Mouse (Mus musculus): ENCODE data around the gene Dlx3. TPM values are rescaled to one million over a fixed set of nuclear protein-coding genes. Genes with fewer than 3 reads are reported as not detected.
A peak's percentile ranks its signal among the peaks of the same experiment; 100 is the strongest.

Dlx3 gene
- polyA plus RNA-seq (2015; fragmentation: Nextera tagmentation; extraction: Ambion mirVana), result 0.31 and 0.77 TPM in 2 replicates

DNA sequence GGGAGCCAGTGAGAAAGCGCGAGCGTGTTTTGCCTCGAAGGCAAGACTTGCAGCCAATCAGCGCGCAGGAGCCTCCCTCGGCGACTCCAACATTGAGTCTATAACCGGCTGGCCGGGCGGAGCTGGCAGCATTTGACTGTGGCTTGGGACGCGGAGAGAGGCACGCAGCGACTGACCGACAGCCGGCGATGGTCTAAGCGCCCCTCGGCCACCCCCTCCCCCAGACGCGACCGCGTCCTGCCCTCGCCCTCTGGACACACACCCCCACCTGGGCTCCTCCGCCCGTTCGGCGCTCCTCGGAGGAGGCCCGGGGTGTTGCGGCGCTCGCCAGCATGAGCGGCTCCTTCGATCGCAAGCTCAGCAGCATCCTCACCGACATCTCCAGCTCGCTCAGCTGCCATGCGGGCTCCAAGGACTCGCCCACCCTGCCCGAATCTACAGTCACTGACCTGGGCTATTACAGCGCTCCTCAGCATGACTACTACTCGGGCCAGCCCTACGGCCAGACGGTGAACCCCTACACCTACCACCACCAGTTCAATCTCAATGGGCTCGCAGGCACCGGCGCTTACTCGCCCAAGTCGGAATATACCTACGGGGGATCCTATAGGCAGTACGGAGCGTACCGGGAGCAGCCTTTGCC lies at the start of gene Dlx3:
Gene Dlx3 (plus strand): TSS at position 130 of the 643 bp plus-strand sequence.
- Histone ChIP-seq H3K36me3 (ENCODE audit: control insufficient read depth, insufficient read depth, low read length) (no peaks in the 10 kb centered on the region), H3K4me2 (ENCODE audit: low read depth, low read length) (peak within 1 kb of the TSS; percentile 76), H3K4me1 (replicated peaks; ENCODE audit: control insufficient read depth, insufficient read depth, low read length) (peaks cover 14% of the 10 kb centered on the region), H3K9ac (ENCODE audit: low read length) (peak within 1 kb of the TSS; percentile 47; the same call in 1 of the 2 replicates), H3K27ac (ENCODE audit: low read length) (no peak within 1 kb of the TSS), H3K9me3 (ENCODE audit: control insufficient read depth, low read length) (no peaks in the 10 kb centered on the region), H3K27me3 (ENCODE audit: control insufficient read depth, insufficient read depth, low read depth, low read length) (peaks cover 67% of the 10 kb centered on the region), H3K4me3 (ENCODE audit: low read length) (peak within 1 kb of the TSS; percentile 50)
- under 1% methylated on average over 55 of the region's 55 CpGs for WGBS
- peak; percentile 53 for ATAC-seq (ENCODE audit: low read depth)

DNA sequence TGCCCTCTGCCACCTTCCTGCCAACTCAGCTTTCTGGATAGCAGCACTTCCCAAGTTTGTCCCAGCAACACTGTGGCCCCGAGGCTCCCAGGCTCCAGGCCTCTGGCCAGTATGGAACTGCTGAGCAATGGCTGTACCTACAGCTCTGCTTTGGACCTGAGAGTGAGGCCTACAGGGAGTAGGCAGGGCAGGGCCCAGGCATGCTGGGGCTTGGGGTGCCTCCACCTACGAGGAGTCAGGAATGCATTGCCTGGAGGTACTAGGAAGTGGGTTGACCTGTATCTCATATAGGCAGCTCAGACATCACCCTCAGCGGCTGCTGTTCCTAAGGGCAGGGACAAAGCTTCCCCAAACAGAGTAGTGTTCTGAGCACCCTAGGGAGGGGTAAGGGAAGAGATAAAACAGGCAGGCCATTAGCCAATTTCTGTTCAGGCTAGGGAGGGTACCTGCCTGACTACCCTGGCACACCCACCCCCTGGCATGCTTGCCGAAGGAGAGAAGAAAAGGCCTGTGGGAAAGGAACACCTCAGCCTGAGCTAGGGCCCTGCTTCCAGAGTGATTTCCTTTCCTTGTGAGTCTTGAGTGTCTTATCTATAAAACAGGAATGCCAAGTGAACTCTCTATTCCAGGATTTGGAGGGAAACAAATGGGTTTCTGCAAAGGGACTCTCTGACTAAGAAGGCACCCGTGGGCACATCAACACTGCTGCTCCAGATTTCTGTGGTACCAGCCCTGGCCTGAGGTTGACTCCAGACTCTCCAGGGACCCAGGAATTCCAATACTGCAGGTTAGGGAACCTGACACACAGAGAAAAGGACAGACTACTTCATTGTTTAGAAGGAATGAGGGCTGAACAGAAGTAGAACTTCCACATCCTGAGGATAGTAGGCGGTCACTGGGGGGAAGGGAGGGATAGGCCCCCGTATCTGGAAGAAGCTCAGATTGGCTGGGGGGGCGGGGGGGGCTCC lies 49.5 kb upstream of the Dlx3 start:
- Histone ChIP-seq H3K9ac (ENCODE audit: low read length) (peak overlapping the region; percentile 43), H3K4me3 (ENCODE audit: low read length) (no peak overlapping the region), H3K4me2 (ENCODE audit: low read depth, low read length) (peak overlapping the region; percentile 21; the same call in 1 of the 2 replicates), H3K27ac (ENCODE audit: low read length) (peak overlapping the region; percentile 95), H3K36me3 (ENCODE audit: control insufficient read depth, insufficient read depth, low read length) (peaks cover 5% of the 10 kb centered on the region; the same call in 1 of the 2 replicates), H3K4me1 (replicated peaks; ENCODE audit: control insufficient read depth, insufficient read depth, low read length) (peaks cover 65% of the 10 kb centered on the region), H3K9me3 (ENCODE audit: control insufficient read depth, low read length) (no peaks in the 10 kb centered on the region), H3K27me3 (ENCODE audit: control insufficient read depth, insufficient read depth, low read depth, low read length) (peaks cover under 1% of the 10 kb centered on the region; the same call in 1 of the 2 replicates)
- 45% methylated on average over 8 of the region's 8 CpGs for WGBS
- ATAC-seq (ENCODE audit: low read depth), result peak; percentile 8; the same call in 1 of the 2 replicates

DNA sequence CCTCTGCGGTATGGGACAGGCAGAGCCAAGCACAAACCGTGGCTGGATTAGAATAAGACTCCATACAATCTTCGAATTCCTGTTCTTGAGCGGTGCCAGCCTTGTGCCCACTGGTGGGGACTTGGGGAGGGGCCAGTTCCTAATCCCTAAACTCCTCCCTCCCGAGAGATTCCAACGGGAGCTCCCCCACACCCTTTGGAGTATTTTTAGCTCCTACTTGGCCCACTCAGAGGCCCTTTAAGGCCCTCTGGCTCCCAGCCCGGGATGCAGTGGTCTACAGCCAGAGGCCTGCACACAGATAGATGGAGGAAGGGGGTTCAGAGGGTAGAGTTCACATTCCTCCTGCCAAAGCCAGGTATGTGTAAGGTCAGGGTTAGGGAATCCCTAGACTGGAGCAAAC lies 48.7 kb upstream of the Dlx3 start:
- Histone ChIP-seq H3K4me3 (ENCODE audit: low read length) (no peak overlapping the region), H3K4me2 (ENCODE audit: low read depth, low read length) (peak overlapping the region; percentile 21; the same call in 1 of the 2 replicates), H3K4me1 (replicated peaks; ENCODE audit: control insufficient read depth, insufficient read depth, low read length) (peaks cover 71% of the 10 kb centered on the region), H3K9me3 (ENCODE audit: control insufficient read depth, low read length) (no peaks in the 10 kb centered on the region), H3K27me3 (ENCODE audit: control insufficient read depth, insufficient read depth, low read depth, low read length) (peaks cover 9% of the 10 kb centered on the region; the same call in 1 of the 2 replicates), H3K36me3 (ENCODE audit: control insufficient read depth, insufficient read depth, low read length) (peaks cover 2% of the 10 kb centered on the region; the same call in 1 of the 2 replicates), H3K27ac (ENCODE audit: low read length) (peak overlapping the region; percentile 95), H3K9ac (ENCODE audit: low read length) (no peak overlapping the region)
- WGBS, result 18% methylated on average over 7 of the region's 7 CpGs
- ATAC-seq (ENCODE audit: low read depth), result peak; percentile 75

DNA sequence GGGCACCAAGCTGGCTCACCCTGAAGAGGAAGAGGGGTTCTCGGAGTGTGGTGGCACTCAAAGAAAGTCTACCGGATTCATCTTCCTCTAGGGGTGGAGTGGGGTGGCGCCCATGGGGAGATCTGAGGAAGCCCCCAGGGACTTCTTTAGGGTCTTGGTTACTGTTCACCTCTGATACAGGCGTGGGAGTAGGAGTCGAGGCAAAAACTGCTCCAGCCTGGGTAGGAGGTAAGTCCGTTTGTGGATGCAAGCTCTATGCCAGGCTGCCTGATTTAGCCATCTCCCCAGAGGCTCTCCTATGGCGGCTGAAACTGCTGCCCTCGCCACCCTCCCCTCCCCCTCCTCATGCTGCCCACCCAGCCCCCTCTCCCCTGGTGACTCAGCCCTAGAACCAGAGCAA lies 47.8 kb upstream of the Dlx3 start:
- no peak overlapping the region for H3K9ac ChIP-seq (ENCODE audit: low read length)
- peaks cover 2% of the 10 kb centered on the region; the same call in 1 of the 2 replicates for H3K36me3 ChIP-seq (ENCODE audit: control insufficient read depth, insufficient read depth, low read length)
- H3K4me2 ChIP-seq (ENCODE audit: low read depth, low read length), result no peak overlapping the region
- ATAC-seq (ENCODE audit: low read depth), result no peak
- peaks cover 14% of the 10 kb centered on the region for H3K27me3 ChIP-seq (ENCODE audit: control insufficient read depth, insufficient read depth, low read depth, low read length)
- peak overlapping the region; percentile 95 for H3K27ac ChIP-seq (ENCODE audit: low read length)
- H3K9me3 ChIP-seq (ENCODE audit: control insufficient read depth, low read length), result no peaks in the 10 kb centered on the region
- H3K4me1 ChIP-seq (replicated peaks; ENCODE audit: control insufficient read depth, insufficient read depth, low read length), result peaks cover 71% of the 10 kb centered on the region
- no peak overlapping the region for H3K4me3 ChIP-seq (ENCODE audit: low read length)
- 73% methylated on average over 8 of the region's 8 CpGs for WGBS

DNA sequence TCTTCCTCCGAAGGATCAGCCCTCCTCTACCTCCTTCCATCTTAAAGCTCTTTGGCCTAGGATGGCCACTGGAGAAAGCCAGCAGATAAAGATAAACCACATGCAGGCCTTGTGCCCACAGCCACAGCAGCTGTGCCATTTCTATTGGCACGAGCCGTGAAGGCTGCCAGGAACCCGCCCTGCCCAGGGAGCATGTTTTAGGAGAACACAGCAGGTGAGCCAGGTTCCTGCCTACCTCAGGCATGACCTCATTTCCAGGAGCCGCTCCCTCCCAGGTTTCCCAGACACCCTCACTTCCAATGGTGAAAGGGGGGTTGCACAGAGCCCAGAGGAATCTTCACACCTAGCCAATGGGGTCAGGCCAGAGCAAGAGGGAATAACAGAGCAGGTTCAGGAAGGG lies 47.1 kb upstream of the Dlx3 start:
- H3K36me3 ChIP-seq (ENCODE audit: control insufficient read depth, insufficient read depth, low read length), result no peaks in the 10 kb centered on the region
- H3K4me1 ChIP-seq (replicated peaks; ENCODE audit: control insufficient read depth, insufficient read depth, low read length), result peaks cover 72% of the 10 kb centered on the region
- H3K4me3 ChIP-seq (ENCODE audit: low read length), result no peak overlapping the region
- ATAC-seq (ENCODE audit: low read depth), result no peak
- H3K27me3 ChIP-seq (ENCODE audit: control insufficient read depth, insufficient read depth, low read depth, low read length), result peaks cover 14% of the 10 kb centered on the region
- H3K4me2 ChIP-seq (ENCODE audit: low read depth, low read length), result no peak overlapping the region
- no peaks in the 10 kb centered on the region for H3K9me3 ChIP-seq (ENCODE audit: control insufficient read depth, low read length)
- peak overlapping the region; percentile 95 for H3K27ac ChIP-seq (ENCODE audit: low read length)
- 47% methylated on average over 5 of the region's 5 CpGs for WGBS
- no peak overlapping the region for H3K9ac ChIP-seq (ENCODE audit: low read length)

DNA sequence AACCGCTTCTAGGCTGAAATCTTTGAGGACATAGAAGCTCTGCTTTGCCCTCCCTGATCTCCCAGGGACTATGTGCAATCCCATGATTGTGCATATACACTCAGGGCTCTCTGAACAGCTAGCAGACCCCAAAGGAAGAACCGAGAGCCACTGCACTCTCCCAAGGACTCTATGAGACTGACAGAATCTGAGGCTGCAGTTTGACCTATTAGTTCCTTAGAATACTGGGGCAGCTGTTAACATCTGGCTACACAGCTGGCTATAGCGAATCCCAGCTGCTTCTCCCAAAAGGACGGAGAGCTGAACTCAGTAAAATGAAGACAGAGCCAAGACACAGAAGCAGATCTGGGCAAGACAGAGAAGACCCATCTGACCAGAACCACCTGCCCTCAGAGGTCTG lies 46.1 kb upstream of the Dlx3 start:
- Histone ChIP-seq H3K9ac (ENCODE audit: low read length) (no peak overlapping the region), H3K4me2 (ENCODE audit: low read depth, low read length) (peak overlapping the region; percentile 77; the same call in 1 of the 2 replicates), H3K4me1 (replicated peaks; ENCODE audit: control insufficient read depth, insufficient read depth, low read length) (peaks cover 76% of the 10 kb centered on the region), H3K27me3 (ENCODE audit: control insufficient read depth, insufficient read depth, low read depth, low read length) (peaks cover 14% of the 10 kb centered on the region), H3K27ac (ENCODE audit: low read length) (no peak overlapping the region), H3K4me3 (ENCODE audit: low read length) (no peak overlapping the region), H3K36me3 (ENCODE audit: control insufficient read depth, insufficient read depth, low read length) (no peaks in the 10 kb centered on the region), H3K9me3 (ENCODE audit: control insufficient read depth, low read length) (no peaks in the 10 kb centered on the region)
- 56% methylated on average over 4 of the region's 4 CpGs for WGBS
- ATAC-seq (ENCODE audit: low read depth), result no peak

DNA sequence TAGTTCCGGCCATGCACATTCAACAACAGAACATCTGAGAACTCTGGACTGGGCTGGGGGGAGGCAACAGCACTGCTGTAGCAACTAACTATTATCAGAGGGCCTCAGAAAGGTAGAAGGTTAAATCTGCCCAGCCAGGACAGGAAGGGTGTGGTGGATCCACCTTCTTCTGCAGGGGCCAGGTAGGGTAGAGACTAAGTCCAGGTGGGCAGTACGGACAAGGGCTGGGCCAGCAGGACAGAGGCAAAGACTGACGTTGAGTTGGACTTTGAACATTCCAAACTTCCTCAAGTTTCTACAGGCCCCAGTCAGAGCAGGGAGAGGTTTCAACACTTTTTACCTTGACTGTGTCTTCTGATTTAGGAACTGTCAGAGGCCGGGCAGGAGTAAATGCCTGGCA lies 45.2 kb upstream of the Dlx3 start:
- Histone ChIP-seq H3K4me2 (ENCODE audit: low read depth, low read length) (peak overlapping the region; percentile 77), H3K4me3 (ENCODE audit: low read length) (peak overlapping the region; percentile 68), H3K9me3 (ENCODE audit: control insufficient read depth, low read length) (no peaks in the 10 kb centered on the region), H3K36me3 (ENCODE audit: control insufficient read depth, insufficient read depth, low read length) (no peaks in the 10 kb centered on the region), H3K9ac (ENCODE audit: low read length) (peak overlapping the region; percentile 36; the same call in 1 of the 2 replicates), H3K27me3 (ENCODE audit: control insufficient read depth, insufficient read depth, low read depth, low read length) (peaks cover 14% of the 10 kb centered on the region), H3K27ac (ENCODE audit: low read length) (peak overlapping the region; percentile 94), H3K4me1 (replicated peaks; ENCODE audit: control insufficient read depth, insufficient read depth, low read length) (peaks cover 76% of the 10 kb centered on the region)
- 41% methylated on average over 4 of the region's 4 CpGs for WGBS
- ATAC-seq (ENCODE audit: low read depth), result no peak

DNA sequence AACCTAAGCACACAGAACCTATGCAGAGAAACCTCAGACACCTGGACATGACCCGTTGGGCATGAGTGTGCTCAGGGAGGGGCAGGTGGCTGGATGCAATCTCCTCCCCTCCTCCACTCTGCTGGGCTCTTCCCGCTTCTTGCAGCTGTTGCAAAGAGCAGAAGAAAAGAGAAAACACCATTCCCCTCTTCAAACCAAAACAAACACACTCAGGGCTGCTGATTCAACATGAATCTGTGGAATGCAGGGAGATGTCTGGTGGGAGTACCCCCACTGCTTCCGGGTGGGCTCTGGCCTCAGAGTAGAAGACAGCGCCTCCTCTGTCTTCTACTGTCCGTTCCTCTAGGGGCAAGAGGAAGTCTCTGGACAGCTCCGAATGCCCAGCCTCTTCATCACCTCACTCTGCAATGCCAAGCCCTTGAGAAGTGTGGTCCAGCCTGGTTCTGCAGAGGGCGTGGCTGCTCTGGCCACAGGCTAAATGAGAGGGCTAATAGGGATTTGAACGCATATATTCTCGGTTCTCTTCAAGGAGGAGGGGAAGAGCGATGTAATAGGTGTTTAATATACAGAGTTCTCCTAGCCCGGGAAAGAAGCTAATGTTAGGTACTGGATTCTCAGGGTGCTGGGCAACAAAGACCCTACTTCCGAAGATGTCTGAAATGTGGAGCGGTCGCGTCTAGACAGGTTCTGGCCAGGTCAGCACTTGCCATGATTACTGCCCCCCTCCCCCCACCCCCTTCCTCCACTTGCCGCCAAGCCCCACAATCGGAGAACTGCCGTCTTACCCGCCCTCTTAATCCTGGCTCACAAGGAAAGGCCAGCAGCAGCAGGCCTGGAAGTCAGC lies 44.5 kb upstream of the Dlx3 start:
- Histone ChIP-seq H3K4me3 (ENCODE audit: low read length) (peak overlapping the region; percentile 68), H3K27me3 (ENCODE audit: control insufficient read depth, insufficient read depth, low read depth, low read length) (peaks cover 14% of the 10 kb centered on the region), H3K27ac (ENCODE audit: low read length) (peak overlapping the region; percentile 94), H3K36me3 (ENCODE audit: control insufficient read depth, insufficient read depth, low read length) (no peaks in the 10 kb centered on the region), H3K9ac (ENCODE audit: low read length) (peak overlapping the region; percentile 77), H3K9me3 (ENCODE audit: control insufficient read depth, low read length) (no peaks in the 10 kb centered on the region), H3K4me2 (ENCODE audit: low read depth, low read length) (peak overlapping the region; percentile 77), H3K4me1 (replicated peaks; ENCODE audit: control insufficient read depth, insufficient read depth, low read length) (peaks cover 76% of the 10 kb centered on the region)
- ATAC-seq (ENCODE audit: low read depth), result no peak
- WGBS, result 3% methylated on average over 19 of the region's 19 CpGs

All from lung, embryonic 16.5 days (tissue).